Mouse (Mus musculus) kidney, adult 2 months (tissue): ENCODE measurements around the gene Gm11639.

ENCODE experiments used
- CTCF ChIP-seq: fragments of 200-500 bp; conservative IDR thresholded peaks from 2 replicates; pipeline ENCODE4 v1.5.1; 2011; ENCODE audit warnings: low read depth, mild to moderate bottlenecking, control low read depth, low read length, moderate library complexity, mixed read lengths; ENCODE audit not compliant: insufficient read depth, insufficient read length
- POLR2A ChIP-seq: fragments of 200-500 bp; IDR thresholded peaks from one replicate; pipeline ENCODE4 v1.6.1; 2011; ENCODE audit warnings: low read depth, low read length, control low read depth

- no peak for TF ChIP-seq POLR2A
- TF ChIP-seq CTCF: no peak
These were observed 18.1 kb upstream of the Gm11639 start for GRCm38 (mm10) chr11:104667399-104667798.
